ENCODE assay signal across 9 mouse cellular contexts in the genomic region with DNA sequence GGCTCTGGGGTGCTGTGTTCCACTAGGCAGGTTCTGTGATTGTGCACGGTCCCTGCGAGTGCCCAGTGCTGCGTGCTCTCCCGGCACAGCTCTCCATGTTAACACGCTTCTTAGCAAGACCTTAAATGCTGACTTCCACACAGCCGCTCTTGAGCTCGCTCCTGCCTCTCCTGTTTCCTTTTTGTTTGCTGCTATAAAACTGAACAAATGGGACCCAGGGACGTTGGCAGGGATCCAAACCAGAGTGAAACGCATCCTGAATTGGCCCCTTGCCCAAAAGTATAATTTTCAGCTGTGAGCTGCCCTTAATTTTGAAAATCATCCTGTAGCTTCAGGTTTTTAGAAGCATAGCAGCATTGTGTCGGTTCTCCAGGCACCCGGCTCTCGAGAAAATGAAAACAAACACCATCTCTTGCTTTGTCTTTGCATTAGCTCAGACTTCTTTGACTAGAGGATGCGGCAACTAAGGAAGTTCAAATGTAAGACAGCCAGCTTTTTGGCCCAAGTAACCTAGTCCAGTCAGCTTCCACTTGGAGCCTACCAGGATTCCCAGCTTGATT.
DNase-seq lines count a peak whose midpoint lies in the region; ATAC-seq and TF ChIP-seq lines count a peak whose summit lies in the region.
"Had no signal": no experiment of that assay in that cellular context is flagged by ENCODE, and none has a peak within 500 bp of the region (broad histone marks: within the 10 kb centered on the region; RNA-seq: fewer than 3 reads in every experiment).

No protein-coding gene starts in this region.

- no peak for DNase-seq in liver, postnatal 0 days
- DNase-seq in cerebellum, adult 9-10 months, result peak; percentile 56
- peak; percentile 21 to 39 for DNase-seq in frontal cortex, postnatal 25 days (ENCODE audit: low spot score in 2 of 2)
- DNase-seq in hindbrain, postnatal 0 days (ENCODE audit: low spot score), result peak; percentile 88
- peak; percentile 50 to 52 for DNase-seq in left cerebral cortex, adult 2 months (ENCODE audit: extremely low spot score in 1 of 2, low spot score in 2 of 2)
- peak; percentile 59 for DNase-seq in right cerebral cortex, adult 18-20 months
- no peak for DNase-seq in thymus, postnatal 14 days

- no peaks in the 10 kb centered on the region for H3K27me3 ChIP-seq in liver, postnatal 0 days (ENCODE audit: insufficient read depth, low read length)
- no peaks in the 10 kb centered on the region for H3K27me3 ChIP-seq in liver, embryonic 12.5 days (replicated peaks)
- no peaks in the 10 kb centered on the region for H3K27me3 ChIP-seq in hindbrain, postnatal 0 days (ENCODE audit: insufficient read depth, low read length)

- no peak overlapping the region for H3K9ac ChIP-seq in liver, postnatal 0 days (replicated peaks)
- no peak overlapping the region for H3K9ac ChIP-seq in liver, embryonic 12.5 days
- peak overlapping the region; percentile 31 for H3K9ac ChIP-seq in hindbrain, postnatal 0 days (replicated peaks; ENCODE audit: low read length)

- whole genome bisulfite sequencing in liver, postnatal 0 days (ENCODE audit: insufficient replicate concordance), result 50% methylated on average over 13 of the region's 13 CpGs
- WGBS in liver, embryonic 12.5 days (ENCODE audit: insufficient replicate concordance), result 69% methylated on average over 13 of the region's 13 CpGs
- 9% methylated on average over 13 of the region's 13 CpGs for WGBS in hindbrain, postnatal 0 days

- no peak for TF ChIP-seq EP300 in liver, postnatal 0 days (IDR thresholded peaks at IDR 0.05; ENCODE audit: low read depth)

- no peak overlapping the region for H3K27ac ChIP-seq in liver, postnatal 0 days (ENCODE audit: low read depth)
- no peak overlapping the region for H3K27ac ChIP-seq in liver, embryonic 12.5 days
- H3K27ac ChIP-seq in hindbrain, postnatal 0 days, result peak overlapping the region; percentile 75
- peak overlapping the region; percentile 80 for H3K27ac ChIP-seq in left cerebral cortex, adult 2 months

- H3K9me3 ChIP-seq in liver, postnatal 0 days (ENCODE audit: low read length), result no peaks in the 10 kb centered on the region
- no peaks in the 10 kb centered on the region for H3K9me3 ChIP-seq in liver, embryonic 12.5 days (replicated peaks)
- no peaks in the 10 kb centered on the region for H3K9me3 ChIP-seq in hindbrain, postnatal 0 days (ENCODE audit: low read length)
- H3K9me3 ChIP-seq: G1E had no signal

- intact Hi-C loops in left cerebral cortex, adult 2 months (cut with DNase I), result loop anchor here (2.0 kb wide), 1 partner anchor 59 kb away; no protein-coding TSS in a partner anchor

- no peak for ATAC-seq in liver, postnatal 0 days
- ATAC-seq in liver, embryonic 12.5 days, result no peak
- peak; percentile 76 for ATAC-seq in hindbrain, postnatal 0 days

- H3K4me2 ChIP-seq in liver, postnatal 0 days (ENCODE audit: low read depth, low read length), result peak overlapping the region; percentile 10; the same call in 1 of the 2 replicates
- H3K4me2 ChIP-seq in liver, embryonic 12.5 days, result no peak overlapping the region
- peak overlapping the region; percentile 46 for H3K4me2 ChIP-seq in hindbrain, postnatal 0 days (ENCODE audit: low read depth, low read length)

- TF ChIP-seq CTCF in liver, postnatal 0 days (IDR thresholded peaks at IDR 0.05; ENCODE audit: low read depth), result no peak
- TF ChIP-seq CTCF in hindbrain, postnatal 0 days (IDR thresholded peaks at IDR 0.05; ENCODE audit: low read depth), result no peak
- no peak for TF ChIP-seq CTCF in left cerebral cortex, adult 2 months (IDR thresholded peaks at IDR 0.05)

- H3K4me3 ChIP-seq in liver, postnatal 0 days (ENCODE audit: low read depth, low read length), result no peak overlapping the region
- H3K4me3 ChIP-seq in liver, embryonic 12.5 days, result no peak overlapping the region
- H3K4me3 ChIP-seq in hindbrain, postnatal 0 days (ENCODE audit: low read length), result peak overlapping the region; percentile 23
- H3K4me3 ChIP-seq in left cerebral cortex, adult 2 months, result peak overlapping the region; percentile 42

- H3K4me1 ChIP-seq in liver, postnatal 0 days (ENCODE audit: insufficient read depth), result no peaks in the 10 kb centered on the region
- H3K4me1 ChIP-seq in liver, embryonic 12.5 days, result no peaks in the 10 kb centered on the region
- peaks cover 3% of the 10 kb centered on the region; the same call in 1 of the 2 replicates for H3K4me1 ChIP-seq in hindbrain, postnatal 0 days (ENCODE audit: insufficient read depth, low read length)

- H3K36me3 ChIP-seq in liver, postnatal 0 days (replicated peaks; ENCODE audit: insufficient read depth, low read length), result no peaks in the 10 kb centered on the region
- no peaks in the 10 kb centered on the region for H3K36me3 ChIP-seq in liver, embryonic 12.5 days
- no peaks in the 10 kb centered on the region for H3K36me3 ChIP-seq in hindbrain, postnatal 0 days (ENCODE audit: insufficient read depth, low read length)
- H3K36me3 ChIP-seq: G1E had no signal

Comparison
In these comparisons a context has a peak if more than half of its experiments do, and no peak if none do; other contexts are left out.
1. DNase-seq: peak in cerebellum, adult 9-10 months (single experiment), frontal cortex, postnatal 25 days (2 of 2), hindbrain, postnatal 0 days (single experiment), left cerebral cortex, adult 2 months (2 of 2) and right cerebral cortex, adult 18-20 months (single experiment); none in liver, postnatal 0 days (single experiment) and thymus, postnatal 14 days (single experiment).
2. H3K27ac ChIP-seq: peak in hindbrain, postnatal 0 days (single experiment) and left cerebral cortex, adult 2 months (single experiment); none in liver, postnatal 0 days (single experiment) and liver, embryonic 12.5 days (single experiment).
3. H3K4me3 ChIP-seq: peak in hindbrain, postnatal 0 days (single experiment) and left cerebral cortex, adult 2 months (single experiment); none in liver, postnatal 0 days (single experiment) and liver, embryonic 12.5 days (single experiment).